Mouse (Mus musculus) lung, postnatal 0 days (tissue): ENCODE measurements around the gene Tcte3. TPM values are rescaled to one million over a fixed set of nuclear protein-coding genes. Genes with fewer than 3 reads are reported as not detected.
"Not testable (repeated sequence)": the region's sequence is repeated elsewhere in the genome, so short reads cannot be mapped to it uniquely, and the experiment has no call there.

Source experiments
- ATAC-seq: fragments of 200-750 bp; cut with Nextera tagmentation; 2 replicates; pipeline ENCODE4 v1.8.0; 2017; ENCODE audit warnings: moderate library complexity
- DNase-seq: peaks from one replicate; pipeline ENCODE4 v3.0.0-alpha.2; 2016; ENCODE audit warnings: low spot score
- H3K27ac ChIP-seq: fragments of 300-500 bp; sonication (generic); 2 replicates; pipeline ENCODE4 v1.5.1; 2014; ENCODE audit warnings: antibody characterized with exemption, mild to moderate bottlenecking, low read length, mixed read lengths
- H3K27me3 ChIP-seq: fragments of 300-500 bp; sonication (generic); replicated peaks from 2 replicates; pipeline ENCODE4 v1.6.1; 2014; ENCODE audit warnings: low read length, mixed read lengths; ENCODE audit not compliant: insufficient read depth
- H3K36me3 ChIP-seq: fragments of 300-500 bp; sonication (generic); 2 replicates; pipeline ENCODE4 v1.6.1; 2014; ENCODE audit warnings: low read length, mixed read lengths; ENCODE audit not compliant: insufficient read depth
- H3K4me1 ChIP-seq: fragments of 300-500 bp; sonication (generic); 2 replicates; pipeline ENCODE4 v1.6.1; 2014; ENCODE audit warnings: antibody characterized with exemption, low read depth, low read length, mixed read lengths; ENCODE audit not compliant: insufficient read depth
- H3K4me2 ChIP-seq: fragments of 300-500 bp; sonication (generic); replicated peaks from 2 replicates; pipeline ENCODE4 v1.6.1; 2014; ENCODE audit warnings: low read depth, mild to moderate bottlenecking, low read length, moderate library complexity, mixed read lengths
- H3K4me3 ChIP-seq: fragments of 300-500 bp; sonication (generic); 2 replicates; pipeline ENCODE4 v1.5.1; 2014; ENCODE audit warnings: low read depth, low read length
- H3K9ac ChIP-seq: fragments of 300-500 bp; sonication (generic); replicated peaks from 2 replicates; pipeline ENCODE4 v1.6.1; 2014; ENCODE audit warnings: low read depth, mild to moderate bottlenecking
- H3K9me3 ChIP-seq: fragments of 300-500 bp; sonication (generic); 2 replicates; pipeline ENCODE4 v1.6.1; 2016; ENCODE audit warnings: low read length, mixed read lengths
- WGBS: fragments of 180-500 bp; shearing (Covaris S2); extraction: QIAGEN DNeasy Blood & Tissue Kit; methylation state at CpG from one replicate; pipeline ENCODE4 v1.1.7; 2014; 5-methylcytosine and 5-hydroxymethylcytosine counted together
- polyA plus RNA-seq: library from polyadenylated mRNA; unstranded; fragments of >200 nt; fragmentation: Nextera tagmentation; extraction: Ambion mirVana; gene quantifications from 2 replicates; pipeline ENCODE4 v1.2.1, GENCODE M21; 2015

Gene Tcte3
- polyA plus RNA-seq, 1 experiment from 2014 or later: 1.2 TPM

GRCm38 (mm10) chr17:14994140-14994539, 47.1 kb downstream of the Tcte3 start:
- H3K4me3 ChIP-seq, ATAC-seq, DNase-seq, H3K27me3 ChIP-seq, H3K4me2 ChIP-seq, H3K9ac ChIP-seq, H3K4me1 ChIP-seq, H3K27ac ChIP-seq, H3K36me3 ChIP-seq, H3K9me3 ChIP-seq: not testable (repeated sequence)
- no CpG with 5 or more reads among the region's 5 CpGs for WGBS

GRCm38 (mm10) chr17:14993139-14993832, 48.0 kb downstream of the Tcte3 start:
- not testable (repeated sequence) for DNase-seq, H3K4me3 ChIP-seq, H3K27me3 ChIP-seq, H3K27ac ChIP-seq, H3K9me3 ChIP-seq, H3K4me2 ChIP-seq, H3K36me3 ChIP-seq, H3K4me1 ChIP-seq, H3K9ac ChIP-seq
- peak; percentile 59 for ATAC-seq
- WGBS: no CpG with 5 or more reads among the region's 47 CpGs

GRCm38 (mm10) chr17:14992522-14993138, 48.7 kb downstream of the Tcte3 start:
- H3K9ac ChIP-seq, H3K4me3 ChIP-seq, H3K4me1 ChIP-seq, H3K27ac ChIP-seq, DNase-seq, H3K36me3 ChIP-seq, H3K9me3 ChIP-seq, H3K4me2 ChIP-seq, H3K27me3 ChIP-seq: not testable (repeated sequence)
- no CpG with 5 or more reads among the region's 98 CpGs for WGBS
- peak; percentile 83 for ATAC-seq

GRCm38 (mm10) chr17:14990116-14990702, 51.1 kb downstream of the Tcte3 start:
- ATAC-seq, H3K4me2 ChIP-seq, H3K9me3 ChIP-seq, H3K4me3 ChIP-seq, H3K36me3 ChIP-seq, DNase-seq, H3K27ac ChIP-seq, H3K4me1 ChIP-seq, H3K27me3 ChIP-seq, H3K9ac ChIP-seq: not testable (repeated sequence)
- WGBS: 73% methylated on average over 4 of the region's 5 CpGs

GRCm38 (mm10) chr17:14978362-14979038, 62.8 kb downstream of the Tcte3 start, which contains the start of the genes 9030025P20Rik and Gm3417:
Gene 9030025P20Rik, plus strand, starts transcription at chr17:14978468.
Gene Gm3417, minus strand, starts transcription at chr17:14978790.
- H3K4me3 ChIP-seq, H3K27ac ChIP-seq, H3K4me2 ChIP-seq, H3K4me1 ChIP-seq, H3K36me3 ChIP-seq, DNase-seq, H3K9ac ChIP-seq, H3K9me3 ChIP-seq, H3K27me3 ChIP-seq: not testable (repeated sequence)
- no CpG with 5 or more reads among the region's 60 CpGs for WGBS
- ATAC-seq: peak; percentile 99

GRCm38 (mm10) chr17:14977718-14978361, 63.4 kb downstream of the Tcte3 start:
- WGBS: under 1% methylated on average over 4 of the region's 7 CpGs
- not testable (repeated sequence) for H3K36me3 ChIP-seq, H3K4me3 ChIP-seq, ATAC-seq, H3K4me1 ChIP-seq, H3K27ac ChIP-seq, H3K9me3 ChIP-seq, H3K9ac ChIP-seq, H3K27me3 ChIP-seq, DNase-seq, H3K4me2 ChIP-seq

Other genes starting within 250 kb of the Tcte3 start
- 16.7 and 18.5 TPM in 2 replicates for gene Wdr27, start 98.3 kb downstream of the Tcte3 start, polyA plus RNA-seq
- gene 1600012H06Rik, start 98.3 kb downstream of the Tcte3 start, polyA plus RNA-seq: 44.0 and 45.4 TPM in 2 replicates
- 32.5 and 34.9 TPM in 2 replicates for gene Phf10, start 80.2 kb downstream of the Tcte3 start, polyA plus RNA-seq
- gene 9030025P20Rik, start 63.0 kb downstream of the Tcte3 start, polyA plus RNA-seq: 7.1 and 7.6 TPM in 2 replicates
- gene Gm3417, start 62.7 kb downstream of the Tcte3 start, polyA plus RNA-seq: 0.39 and 3.6 TPM in 2 replicates
- 4.5 and 5.6 TPM in 2 replicates for gene Gm3435, start 31.3 kb downstream of the Tcte3 start, polyA plus RNA-seq
- 49.6 and 59.4 TPM in 2 replicates for gene Ermard, start 280 bp downstream of the Tcte3 start, polyA plus RNA-seq
- gene Gm3448, start within 50 bp of the Tcte3 start, polyA plus RNA-seq: 4.4 and 5.0 TPM in 2 replicates